10 mouse cellular contexts compared by ENCODE assay signal in genomic region chr3:88334902-88335435, GRCm38 (mm10). TPM values are rescaled to one million over a fixed set of nuclear protein-coding genes. Genes with fewer than 3 reads are reported as not detected.
DNase-seq lines count a peak whose midpoint lies in the region; ATAC-seq and TF ChIP-seq lines count a peak whose summit lies in the region.
"Had no signal": no experiment of that assay in that cellular context is flagged by ENCODE, and none has a peak within 500 bp of the region (broad histone marks: within the 10 kb centered on the region; RNA-seq: fewer than 3 reads in every experiment).

No protein-coding gene starts in this region.

- no peak for TF ChIP-seq POLR2A in ES-Bruce4 (IDR thresholded peaks at IDR 0.05; ENCODE audit: insufficient read depth, low read length)

- peak overlapping the region; percentile 75 for H3K4me2 ChIP-seq in heart, embryonic 13.5 days
- H3K4me2 ChIP-seq in forebrain, embryonic 15.5 days (replicated peaks), result peak overlapping the region; percentile 72
- peak overlapping the region; percentile 84 for H3K4me2 ChIP-seq in liver, embryonic 15.5 days

- no peaks in the 10 kb centered on the region for H3K9me3 ChIP-seq in heart, embryonic 13.5 days
- H3K9me3 ChIP-seq in ES-Bruce4 (replicated peaks; ENCODE audit: control insufficient read depth, insufficient read depth, low read length, poor library complexity, severe bottlenecking), result no peaks in the 10 kb centered on the region
- no peaks in the 10 kb centered on the region for H3K9me3 ChIP-seq in forebrain, embryonic 15.5 days
- H3K9me3 ChIP-seq in liver, embryonic 15.5 days (replicated peaks), result no peaks in the 10 kb centered on the region

- H3K27ac ChIP-seq in heart, embryonic 13.5 days (replicated peaks), result peak overlapping the region; percentile 96
- H3K27ac ChIP-seq in ES-Bruce4 (ENCODE audit: insufficient read depth, low read length), result peak overlapping the region; percentile 83
- no peak overlapping the region for H3K27ac ChIP-seq in forebrain, embryonic 15.5 days (replicated peaks)
- H3K27ac ChIP-seq in liver, embryonic 15.5 days (replicated peaks), result peak overlapping the region; percentile 96

- DNase-seq in heart, postnatal 4 days, result no peak
- DNase-seq in T-cell, adult 2 months (ENCODE audit: low spot score), result no peak
- no peak for DNase-seq in thymus, postnatal 14 days
- DNase-seq in ovary, postnatal 10 days (ENCODE audit: low spot score), result no peak

- H3K9ac ChIP-seq in heart, embryonic 13.5 days, result peak overlapping the region; percentile 92
- H3K9ac ChIP-seq in ES-Bruce4 (ENCODE audit: low read depth, poor library complexity, severe bottlenecking), result peak overlapping the region; percentile 87
- H3K9ac ChIP-seq in forebrain, embryonic 15.5 days (replicated peaks), result peak overlapping the region; percentile 66
- peak overlapping the region; percentile 88 for H3K9ac ChIP-seq in liver, embryonic 15.5 days

- H3K27me3 ChIP-seq in heart, embryonic 13.5 days (replicated peaks), result no peaks in the 10 kb centered on the region; the same call in 1 of the 2 replicates
- no peaks in the 10 kb centered on the region for H3K27me3 ChIP-seq in ES-Bruce4 (ENCODE audit: control insufficient read depth, insufficient read depth, low read length, poor library complexity, severe bottlenecking)
- H3K27me3 ChIP-seq in forebrain, embryonic 15.5 days, result no peaks in the 10 kb centered on the region
- H3K27me3 ChIP-seq in liver, embryonic 15.5 days, result no peaks in the 10 kb centered on the region
- H3K27me3 ChIP-seq: Patski had no signal

- no peak for TF ChIP-seq CTCF in ES-Bruce4 (IDR thresholded peaks at IDR 0.05; ENCODE audit: low read depth, low read length)

- TF ChIP-seq EP300 in ES-Bruce4 (IDR thresholded peaks at IDR 0.05; ENCODE audit: insufficient read depth, low read depth, low read length), result no peak

- ATAC-seq in heart, embryonic 13.5 days (ENCODE audit: extremely low read depth, insufficient number of reproducible peaks, low FRiP score, low TSS enrichment), result no peak
- ATAC-seq in forebrain, embryonic 15.5 days (replicated peaks), result no peak
- no peak for ATAC-seq in liver, embryonic 15.5 days (ENCODE audit: insufficient read depth)

- H3K36me3 ChIP-seq in heart, embryonic 13.5 days, result peaks cover 8% of the 10 kb centered on the region
- H3K36me3 ChIP-seq in ES-Bruce4 (ENCODE audit: control insufficient read depth, insufficient read depth, low read length, poor library complexity, severe bottlenecking), result no peaks in the 10 kb centered on the region
- no peaks in the 10 kb centered on the region for H3K36me3 ChIP-seq in forebrain, embryonic 15.5 days
- 0 out of 2 replicates have a peak, but pooled peaks cover 3% of the 10 kb centered on the region for H3K36me3 ChIP-seq in liver, embryonic 15.5 days (replicated peaks)

- peaks cover 44% of the 10 kb centered on the region for H3K4me1 ChIP-seq in heart, embryonic 13.5 days
- no peaks in the 10 kb centered on the region for H3K4me1 ChIP-seq in ES-Bruce4 (ENCODE audit: control insufficient read depth, insufficient read depth, low read length)
- peaks cover 20% of the 10 kb centered on the region for H3K4me1 ChIP-seq in forebrain, embryonic 15.5 days
- H3K4me1 ChIP-seq in liver, embryonic 15.5 days (replicated peaks), result peaks cover 62% of the 10 kb centered on the region

- 39% methylated on average over 3 of the region's 3 CpGs for WGBS in heart, embryonic 13.5 days
- WGBS in forebrain, embryonic 15.5 days, result 38% methylated on average over 3 of the region's 3 CpGs
- 23% methylated on average over 3 of the region's 3 CpGs for WGBS in liver, embryonic 15.5 days (ENCODE audit: insufficient replicate concordance)

- H3K4me3 ChIP-seq in heart, embryonic 13.5 days, result peak overlapping the region; percentile 73
- H3K4me3 ChIP-seq in ES-Bruce4 (ENCODE audit: low read depth, low read length), result peak overlapping the region; percentile 92
- H3K4me3 ChIP-seq in forebrain, embryonic 15.5 days, result peak overlapping the region; percentile 71
- peak overlapping the region; percentile 73 for H3K4me3 ChIP-seq in liver, embryonic 15.5 days (replicated peaks)

RNA-seq across cellular contexts. Expression of gene Tmem79, which starts 1.0 kb away (rescaled TPM):
- 1.6 TPM in 2 replicates for polyA plus RNA-seq in heart, embryonic 13.5 days (2015; fragmentation: Nextera tagmentation; extraction: Ambion mirVana)
- 1 to 10 TPM; 1.4 to 1.6 TPM for total RNA-seq in heart, postnatal 4 days (2021)
- polyA plus RNA-seq in ES-Bruce4 (2011; ENCODE audit: insufficient read depth, insufficient read length, low read depth, missing spikeins), result 9.1 and 12.8 TPM in 2 replicates
- 1.7 and 2.0 TPM in 2 replicates for polyA plus RNA-seq in forebrain, embryonic 15.5 days (2015; fragmentation: Nextera tagmentation; extraction: Ambion mirVana)
- polyA plus RNA-seq in liver, embryonic 15.5 days (2015; fragmentation: Nextera tagmentation; extraction: Ambion mirVana), result 1.3 and 1.4 TPM in 2 replicates

RNA-seq across cellular contexts. Expression of gene Smg5, which starts 1.1 kb away (rescaled TPM):
- polyA plus RNA-seq in heart, embryonic 13.5 days (2015; fragmentation: Nextera tagmentation; extraction: Ambion mirVana), result 43.9 and 44.2 TPM in 2 replicates
- 10 to 100 TPM; 53.2 to 61.3 TPM for total RNA-seq in heart, postnatal 4 days (2021)
- polyA plus RNA-seq in ES-Bruce4 (2011; ENCODE audit: insufficient read depth, insufficient read length, low read depth, missing spikeins), result 70.7 and 84.2 TPM in 2 replicates
- polyA plus RNA-seq in forebrain, embryonic 15.5 days (2015; fragmentation: Nextera tagmentation; extraction: Ambion mirVana), result 59.8 and 65.1 TPM in 2 replicates
- 31.8 and 38.3 TPM in 2 replicates for polyA plus RNA-seq in liver, embryonic 15.5 days (2015; fragmentation: Nextera tagmentation; extraction: Ambion mirVana)

RNA-seq across cellular contexts. Expression of gene Glmp, which starts 10.1 kb away (rescaled TPM):
- polyA plus RNA-seq in heart, embryonic 13.5 days (2015; fragmentation: Nextera tagmentation; extraction: Ambion mirVana), result 160 and 173 TPM in 2 replicates
- total RNA-seq in heart, postnatal 4 days (2021), result 10 to 100 TPM; 74.8 to 84.6 TPM
- polyA plus RNA-seq in ES-Bruce4 (2011; ENCODE audit: insufficient read depth, insufficient read length, low read depth, missing spikeins), result 89.0 and 93.3 TPM in 2 replicates
- 103 and 105 TPM in 2 replicates for polyA plus RNA-seq in forebrain, embryonic 15.5 days (2015; fragmentation: Nextera tagmentation; extraction: Ambion mirVana)
- polyA plus RNA-seq in liver, embryonic 15.5 days (2015; fragmentation: Nextera tagmentation; extraction: Ambion mirVana), result 92.0 and 99.4 TPM in 2 replicates

RNA-seq across cellular contexts. Expression of gene Paqr6, which starts 29.4 kb away (rescaled TPM):
- polyA plus RNA-seq in heart, embryonic 13.5 days (2015; fragmentation: Nextera tagmentation; extraction: Ambion mirVana), result 2.6 and 3.8 TPM in 2 replicates
- total RNA-seq in heart, postnatal 4 days (2021), result under 1 TPM; 0.47 to 0.86 TPM
- polyA plus RNA-seq in ES-Bruce4 (2011; ENCODE audit: insufficient read depth, insufficient read length, low read depth, missing spikeins), result 4.9 and 6.8 TPM in 2 replicates
- polyA plus RNA-seq in forebrain, embryonic 15.5 days (2015; fragmentation: Nextera tagmentation; extraction: Ambion mirVana), result 0.94 and 1.0 TPM in 2 replicates
- 5.4 and 6.2 TPM in 2 replicates for polyA plus RNA-seq in liver, embryonic 15.5 days (2015; fragmentation: Nextera tagmentation; extraction: Ambion mirVana)

RNA-seq across cellular contexts. Expression of gene Bglap3, which starts 37.6 kb away (rescaled TPM):
- not detected in 2 replicates for polyA plus RNA-seq in heart, embryonic 13.5 days (2015; fragmentation: Nextera tagmentation; extraction: Ambion mirVana)
- not detected for total RNA-seq in heart, postnatal 4 days (2021)
- polyA plus RNA-seq in ES-Bruce4 (2011; ENCODE audit: insufficient read depth, insufficient read length, low read depth, missing spikeins), result 1.0 and 1.4 TPM in 2 replicates
- 0.27 TPM in 1 of 2 replicates, not detected in the other for polyA plus RNA-seq in forebrain, embryonic 15.5 days (2015; fragmentation: Nextera tagmentation; extraction: Ambion mirVana)
- polyA plus RNA-seq in liver, embryonic 15.5 days (2015; fragmentation: Nextera tagmentation; extraction: Ambion mirVana), result 0.28 and 0.71 TPM in 2 replicates
- total RNA-seq: gastrocnemius, postnatal 36 days had no signal
